Mouse (Mus musculus) liver, embryonic 16.5 days (tissue): ENCODE measurements around the gene Rnf31. TPM values are rescaled to one million over a fixed set of nuclear protein-coding genes. Genes with fewer than 3 reads are reported as not detected.
A peak's percentile ranks its signal among the peaks of the same experiment; 100 is the strongest.

Experiments
- ATAC-seq: fragments of 200-750 bp; cut with Nextera tagmentation; 2 replicates; pipeline ENCODE4 v1.8.0; 2017; ENCODE audit warnings: low read depth, mild to moderate bottlenecking, moderate number of reproducible peaks, moderate library complexity
- H3K27ac ChIP-seq: fragments of 300-500 bp; sonication (generic); 2 replicates; pipeline ENCODE4 v1.5.1; 2014; ENCODE audit warnings: mild to moderate bottlenecking, low read length
- H3K27me3 ChIP-seq: fragments of 300-500 bp; sonication (generic); 2 replicates; pipeline ENCODE4 v1.6.1; 2014; ENCODE audit warnings: low read depth, low read length, mixed read lengths; ENCODE audit not compliant: control insufficient read depth, insufficient read depth
- H3K36me3 ChIP-seq: fragments of 300-500 bp; sonication (generic); 2 replicates; pipeline ENCODE4 v1.6.1; 2014; ENCODE audit warnings: mild to moderate bottlenecking; ENCODE audit not compliant: control insufficient read depth, insufficient read depth
- H3K4me1 ChIP-seq: fragments of 300-500 bp; sonication (generic); 2 replicates; pipeline ENCODE4 v1.6.1; 2014; ENCODE audit warnings: low read depth, low read length, mixed read lengths; ENCODE audit not compliant: control insufficient read depth
- H3K4me2 ChIP-seq: fragments of 300-500 bp; sonication (generic); 2 replicates; pipeline ENCODE4 v1.6.1; 2014; ENCODE audit warnings: low read depth, low read length, mixed read lengths
- H3K4me3 ChIP-seq: fragments of 300-500 bp; sonication (generic); 2 replicates; pipeline ENCODE4 v1.5.1; 2014; ENCODE audit warnings: low read depth, mild to moderate bottlenecking, low read length
- H3K9ac ChIP-seq: fragments of 300-500 bp; sonication (generic); 2 replicates; pipeline ENCODE4 v1.6.1; 2014; ENCODE audit warnings: low read depth, low read length
- H3K9me3 ChIP-seq: fragments of 300-500 bp; sonication (generic); replicated peaks from 2 replicates; pipeline ENCODE4 v1.6.1; 2016; ENCODE audit warnings: low read length; ENCODE audit not compliant: control insufficient read depth
- WGBS: fragments of 180-500 bp; shearing (Covaris S2); extraction: QIAGEN DNeasy Blood & Tissue Kit; methylation state at CpG from one replicate; pipeline ENCODE4 v1.1.7; 2014; ENCODE audit not compliant: insufficient replicate concordance; 5-methylcytosine and 5-hydroxymethylcytosine counted together
- polyA plus RNA-seq: library from polyadenylated mRNA; unstranded; fragments of >200 nt; fragmentation: Nextera tagmentation; extraction: Ambion mirVana; gene quantifications from 2 replicates; pipeline ENCODE4 v1.2.1, GENCODE M21; 2015

Gene Rnf31
- polyA plus RNA-seq, 1 experiment from 2014 or later, result 9.7 TPM

DNA sequence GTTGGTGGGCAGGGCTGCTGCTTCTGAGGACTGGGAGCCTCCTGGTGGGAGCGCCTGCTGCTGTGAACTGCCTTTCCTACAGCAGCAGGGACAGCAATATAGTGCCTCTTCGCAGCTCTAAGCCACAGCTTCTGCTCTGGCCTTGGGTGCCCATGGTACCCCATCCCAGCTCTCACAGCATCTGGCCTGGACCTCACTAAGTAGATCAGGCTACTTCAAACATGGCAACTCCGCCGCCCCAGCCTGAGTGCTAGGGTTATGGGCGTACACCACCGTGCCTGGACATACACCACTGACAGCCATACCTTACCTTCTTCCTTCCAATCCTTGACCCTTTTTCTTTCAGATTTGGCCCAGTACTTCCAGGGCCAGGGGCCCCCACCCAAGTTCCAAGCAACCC is 16.8 kb downstream of the Rnf31 start:
- WGBS, result 94% methylated on average over 6 of the region's 6 CpGs
- Histone ChIP-seq H3K9ac (no peak overlapping the region), H3K4me3 (no peak overlapping the region), H3K4me1 (peaks cover 26% of the 10 kb centered on the region), H3K9me3 (no peaks in the 10 kb centered on the region), H3K27ac (no peak overlapping the region), H3K27me3 (no peaks in the 10 kb centered on the region), H3K4me2 (no peak overlapping the region), H3K36me3 (peaks cover 43% of the 10 kb centered on the region)
- ATAC-seq, result no peak

- Histone ChIP-seq H3K27me3 (no peaks in the 10 kb centered on the region), H3K36me3 (peaks cover 18% of the 10 kb centered on the region), H3K4me3 (no peak overlapping the region), H3K27ac (peak overlapping the region; percentile 40), H3K4me1 (peaks cover 28% of the 10 kb centered on the region), H3K9me3 (no peaks in the 10 kb centered on the region), H3K4me2 (no peak overlapping the region), H3K9ac (no peak overlapping the region)
- WGBS, result 63% methylated on average over 6 of the region's 6 CpGs
- no peak for ATAC-seq
Measured at GRCm38 (mm10) chr14:55613346-55613745, 21.8 kb downstream of the Rnf31 start.

- Histone ChIP-seq H3K27ac (peak overlapping the region; percentile 83), H3K9me3 (no peaks in the 10 kb centered on the region), H3K36me3 (peaks cover 5% of the 10 kb centered on the region; the same call in 1 of the 2 replicates), H3K4me1 (peaks cover 34% of the 10 kb centered on the region), H3K9ac (0 out of 2 replicates have a peak overlapping the region, but pooled peaks have one; percentile 25), H3K4me3 (no peak overlapping the region), H3K27me3 (no peaks in the 10 kb centered on the region), H3K4me2 (no peak overlapping the region)
- WGBS, result 26% methylated on average over 7 of the region's 7 CpGs
- ATAC-seq, result peak; percentile 78
Measured at GRCm38 (mm10) chr14:55614565-55615178, 23.2 kb downstream of the Rnf31 start.

DNA sequence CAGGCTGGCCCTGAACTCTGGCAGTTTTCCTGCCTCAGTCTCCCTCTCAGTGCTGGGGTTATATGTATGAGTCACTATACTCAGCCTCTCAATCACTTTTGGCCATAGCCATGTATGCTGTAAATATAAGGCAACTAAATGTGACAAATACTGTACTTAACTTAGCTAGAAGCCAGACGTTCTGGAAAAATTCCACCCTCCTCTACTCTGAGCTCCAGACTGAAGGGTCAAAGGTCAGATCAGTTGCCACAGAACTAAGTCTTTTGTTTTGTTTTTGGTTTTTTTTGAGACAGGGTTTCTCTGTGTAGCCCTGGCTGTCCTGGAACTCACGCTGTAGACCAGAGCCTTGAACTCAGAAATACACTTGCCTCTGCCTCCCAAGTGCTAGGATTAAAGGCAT is 24.4 kb downstream of the Rnf31 start:
- no peak overlapping the region for H3K9ac ChIP-seq
- no peak overlapping the region for H3K4me2 ChIP-seq
- H3K36me3 ChIP-seq, result no peaks in the 10 kb centered on the region
- peaks cover 34% of the 10 kb centered on the region for H3K4me1 ChIP-seq
- WGBS, result 61% methylated on average over 2 of the region's 2 CpGs
- no peaks in the 10 kb centered on the region for H3K9me3 ChIP-seq
- peak overlapping the region; percentile 48; the same call in 1 of the 2 replicates for H3K27ac ChIP-seq
- no peak overlapping the region for H3K4me3 ChIP-seq
- no peak for ATAC-seq
- no peaks in the 10 kb centered on the region for H3K27me3 ChIP-seq

DNA sequence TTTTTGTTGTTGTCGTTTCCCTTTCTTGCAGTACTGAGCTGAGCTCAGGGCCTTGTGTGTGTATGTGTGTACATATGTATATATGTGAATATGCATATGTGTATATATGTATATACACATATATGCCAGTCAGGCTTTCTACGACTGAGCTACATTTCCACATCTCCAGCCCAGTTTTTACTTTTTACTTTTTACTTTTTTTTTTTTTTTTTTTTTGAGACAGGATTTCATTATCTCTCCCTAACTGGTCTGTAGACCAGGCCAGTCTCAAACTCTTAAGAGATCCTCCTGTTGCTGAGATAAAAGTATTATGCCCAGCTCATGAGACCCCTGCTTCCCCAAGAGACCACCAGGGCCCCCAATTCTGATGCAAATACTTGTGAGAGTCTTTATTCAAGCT is 25.3 kb downstream of the Rnf31 start:
- peaks cover 34% of the 10 kb centered on the region for H3K4me1 ChIP-seq
- no peak overlapping the region for H3K4me3 ChIP-seq
- no peaks in the 10 kb centered on the region for H3K36me3 ChIP-seq
- no peak overlapping the region for H3K4me2 ChIP-seq
- ATAC-seq, result no peak
- H3K9ac ChIP-seq, result no peak overlapping the region
- no peaks in the 10 kb centered on the region for H3K9me3 ChIP-seq
- peak overlapping the region; percentile 60 for H3K27ac ChIP-seq
- WGBS, result 50% methylated on average over 2 of the region's 2 CpGs
- H3K27me3 ChIP-seq, result no peaks in the 10 kb centered on the region

- peak within 1 kb of the TSS; percentile 41; the same call in 1 of the 2 replicates for H3K9ac ChIP-seq
- H3K36me3 ChIP-seq, result no peaks in the 10 kb centered on the region
- peak within 1 kb of the TSS; percentile 62 for H3K4me2 ChIP-seq
- H3K4me1 ChIP-seq, result peaks cover 34% of the 10 kb centered on the region
- H3K27me3 ChIP-seq, result no peaks in the 10 kb centered on the region
- H3K27ac ChIP-seq, result peak within 1 kb of the TSS; percentile 60
- 25% methylated on average over 21 of the region's 21 CpGs for WGBS
- H3K9me3 ChIP-seq, result no peaks in the 10 kb centered on the region
- H3K4me3 ChIP-seq, result peak within 1 kb of the TSS; percentile 41
- peak; percentile 61 for ATAC-seq
Measured at GRCm38 (mm10) chr14:55617822-55618221, 26.3 kb downstream of the Rnf31 start, which contains the start of gene Rec8. TSS of gene Rec8 (plus strand) at chr14:55618037.

DNA sequence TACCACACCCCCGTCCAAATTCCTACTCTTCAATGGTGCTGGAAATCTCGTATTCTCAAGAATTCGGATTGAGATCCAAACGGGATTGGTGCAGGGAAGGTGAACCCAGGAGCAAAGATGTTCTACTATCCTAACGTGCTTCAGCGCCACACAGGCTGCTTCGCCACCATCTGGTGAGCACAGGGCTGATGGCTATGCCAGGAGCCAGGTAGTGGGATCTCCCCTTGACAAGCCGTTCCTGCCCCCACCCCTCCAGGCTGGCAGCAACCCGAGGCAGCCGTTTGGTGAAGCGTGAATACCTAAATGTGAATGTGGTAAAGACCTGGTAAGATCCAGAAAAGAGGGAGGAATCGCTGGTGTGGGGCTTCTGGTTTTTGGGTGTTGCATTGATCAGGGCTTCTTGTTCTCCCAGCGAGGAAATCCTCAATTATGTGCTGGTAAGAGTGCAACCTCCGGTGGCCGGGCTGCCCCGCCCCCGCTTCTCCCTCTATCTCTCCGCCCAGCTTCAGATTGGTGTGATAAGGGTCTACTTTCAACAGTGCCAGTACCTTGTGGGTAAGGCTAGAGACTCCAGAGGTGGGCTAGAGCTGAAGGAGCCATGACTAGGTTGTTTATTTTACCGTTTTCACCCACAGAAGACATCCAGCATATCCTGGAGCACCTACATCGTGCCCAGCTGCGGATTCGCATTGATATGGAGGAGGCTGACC is 27.1 kb downstream of the Rnf31 start:
- no peaks in the 10 kb centered on the region for H3K27me3 ChIP-seq
- H3K4me2 ChIP-seq, result peak overlapping the region; percentile 62
- peak overlapping the region; percentile 41 for H3K4me3 ChIP-seq
- ATAC-seq, result peak; percentile 64
- H3K36me3 ChIP-seq, result no peaks in the 10 kb centered on the region
- H3K9me3 ChIP-seq, result no peaks in the 10 kb centered on the region
- peak overlapping the region; percentile 8; the same call in 1 of the 2 replicates for H3K27ac ChIP-seq
- WGBS, result 15% methylated on average over 22 of the region's 22 CpGs
- H3K9ac ChIP-seq, result peak overlapping the region; percentile 41; the same call in 1 of the 2 replicates
- peaks cover 34% of the 10 kb centered on the region for H3K4me1 ChIP-seq

GRCm38 (mm10) chr14:55628077-55628827 is 36.7 kb downstream of the Rnf31 start:
- Histone ChIP-seq H3K9ac (no peak overlapping the region), H3K36me3 (peaks cover 11% of the 10 kb centered on the region), H3K4me1 (peaks cover 10% of the 10 kb centered on the region), H3K4me2 (no peak overlapping the region), H3K9me3 (no peaks in the 10 kb centered on the region), H3K4me3 (no peak overlapping the region), H3K27me3 (no peaks in the 10 kb centered on the region), H3K27ac (no peak overlapping the region)
- ATAC-seq, result peak; percentile 54
- 78% methylated on average over 27 of the region's 27 CpGs for WGBS
